Mouse (Mus musculus): ENCODE data around the gene Nup153. TPM values are rescaled to one million over a fixed set of nuclear protein-coding genes. Genes with fewer than 3 reads are reported as not detected.

The Nup153 gene
- 10 to 100 TPM; 35.3 to 47.4 (median 37.5) TPM for total RNA-seq (2022)

- peak; percentile 99 for DNase-seq (ENCODE audit: low spot score in 2 of 2)
Measured at GRCm38 (mm10) chr13:46727837-46728268, at the start of gene Nup153. TSS of gene Nup153 (minus strand) at chr13:46727940.

- no peak for DNase-seq (ENCODE audit: low spot score in 2 of 2)
Measured at GRCm38 (mm10) chr13:46777461-46777860, 49.7 kb upstream of the Nup153 start.

- peak; percentile 61 to 82 for DNase-seq (ENCODE audit: low spot score in 2 of 2)
Measured at GRCm38 (mm10) chr13:46776636-46777305, 49.0 kb upstream of the Nup153 start.

DNA sequence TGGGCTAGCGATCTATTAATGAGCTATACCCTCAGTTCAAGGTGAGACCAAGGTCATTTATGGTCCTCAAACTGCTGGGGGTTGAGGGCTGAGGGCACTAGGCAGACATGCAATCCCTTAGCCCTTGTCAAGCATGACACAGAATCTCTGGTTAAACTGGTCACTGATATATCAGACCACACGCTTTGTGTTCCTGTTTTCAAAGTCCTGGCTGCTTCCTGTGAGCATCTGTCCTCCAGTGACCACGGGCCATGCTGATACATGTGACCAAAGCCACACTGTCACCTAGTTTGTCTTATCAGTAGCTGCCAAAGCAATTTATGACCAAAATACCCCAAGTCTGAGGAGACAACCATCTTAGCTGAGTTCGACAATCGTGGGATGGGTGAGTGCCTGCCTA is 47.3 kb upstream of the Nup153 start:
- no peak for DNase-seq (ENCODE audit: low spot score in 2 of 2)

DNA sequence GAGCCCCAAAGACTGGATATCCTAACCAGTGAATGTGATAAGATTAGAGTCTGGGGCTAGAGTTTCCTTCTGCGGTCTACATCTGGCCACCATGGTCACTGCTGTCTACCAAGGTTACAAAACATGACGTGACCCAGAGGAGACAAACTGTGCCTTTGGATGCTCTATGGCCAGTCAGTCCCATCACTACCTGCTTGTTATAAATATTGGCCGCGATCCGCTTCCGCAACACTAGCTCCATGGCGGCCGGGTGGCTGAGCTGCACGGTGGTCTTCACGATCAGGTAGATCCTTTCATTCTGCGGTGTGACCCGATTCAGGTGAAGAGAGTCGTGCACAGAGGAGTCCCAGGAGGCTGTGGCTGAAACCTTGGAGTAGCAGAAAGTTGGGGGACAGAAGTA is 44.8 kb upstream of the Nup153 start:
- DNase-seq (ENCODE audit: low spot score in 2 of 2) = no peak

DNA sequence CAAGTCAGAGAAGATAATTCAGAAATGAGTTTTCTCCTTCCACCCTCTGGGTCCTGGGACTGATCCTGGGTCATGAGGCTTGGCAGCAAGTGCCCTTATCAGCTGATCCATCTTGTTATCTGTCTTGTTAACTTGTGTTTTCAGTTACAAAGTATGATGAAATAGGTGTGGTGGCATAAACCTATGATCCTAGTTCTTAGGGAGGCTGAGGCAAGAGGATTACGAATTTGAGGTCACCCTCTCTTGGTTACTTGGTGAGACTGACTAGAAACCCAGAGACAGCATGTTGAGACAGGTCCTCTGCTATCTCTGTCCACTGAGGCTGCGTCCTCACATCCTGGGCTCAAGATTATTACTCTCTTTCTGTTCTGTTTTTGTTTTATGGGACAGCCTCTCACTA is 37.6 kb upstream of the Nup153 start:
- no peak for DNase-seq (ENCODE audit: low spot score in 2 of 2)

DNA sequence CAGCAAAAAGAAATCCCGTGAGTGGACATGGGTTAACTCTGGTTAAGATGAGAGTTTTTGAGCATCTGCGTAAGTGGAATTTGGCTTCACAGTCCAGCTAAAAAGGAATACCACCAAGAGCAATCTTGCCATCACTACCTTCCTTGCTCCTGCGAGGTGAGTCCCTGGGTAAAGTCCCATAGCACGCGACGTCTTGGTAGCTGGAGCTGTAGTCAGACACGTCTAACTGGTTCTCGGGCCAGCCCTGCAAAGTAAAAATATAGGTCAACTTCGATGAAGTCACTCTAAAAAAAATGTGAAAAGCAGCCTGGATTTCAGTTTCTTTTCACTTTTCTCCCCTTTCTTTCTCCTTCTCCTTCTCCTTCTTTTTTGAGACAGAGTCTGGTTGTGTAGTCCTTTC is 35.5 kb upstream of the Nup153 start:
- DNase-seq (ENCODE audit: low spot score in 2 of 2) = no peak

GRCm38 (mm10) chr13:46760921-46761320 is 33.2 kb upstream of the Nup153 start:
- DNase-seq (ENCODE audit: low spot score in 2 of 2) = no peak

DNA sequence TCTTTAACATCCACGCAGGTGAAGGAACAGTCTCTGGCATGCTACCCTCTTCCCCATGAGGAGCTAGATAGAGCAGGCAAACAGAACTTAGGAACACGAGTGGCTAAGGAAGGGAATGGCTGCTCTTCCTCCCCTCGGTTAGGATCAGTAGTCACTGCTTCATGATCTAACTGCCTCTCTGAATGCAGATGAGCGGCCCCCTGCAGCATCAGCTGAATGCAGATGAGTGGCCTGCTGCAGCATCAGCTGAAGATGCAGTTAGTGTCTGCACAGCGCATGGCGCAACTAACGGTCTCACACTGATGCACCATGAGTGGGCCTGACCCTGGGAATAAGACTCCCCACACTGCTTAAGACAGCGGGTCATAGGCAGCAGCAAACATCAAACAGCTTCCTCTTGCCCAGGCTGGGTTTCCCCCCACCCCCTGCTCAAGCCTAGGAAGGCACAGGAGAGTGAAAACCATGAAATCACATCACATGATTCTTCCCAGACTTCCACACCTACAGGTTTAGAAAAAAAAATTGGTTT is 31.6 kb upstream of the Nup153 start:
- no peak for DNase-seq (ENCODE audit: low spot score in 2 of 2)

- no peak for DNase-seq (ENCODE audit: low spot score in 2 of 2)
Measured at GRCm38 (mm10) chr13:46758627-46759026, 30.9 kb upstream of the Nup153 start.

DNA sequence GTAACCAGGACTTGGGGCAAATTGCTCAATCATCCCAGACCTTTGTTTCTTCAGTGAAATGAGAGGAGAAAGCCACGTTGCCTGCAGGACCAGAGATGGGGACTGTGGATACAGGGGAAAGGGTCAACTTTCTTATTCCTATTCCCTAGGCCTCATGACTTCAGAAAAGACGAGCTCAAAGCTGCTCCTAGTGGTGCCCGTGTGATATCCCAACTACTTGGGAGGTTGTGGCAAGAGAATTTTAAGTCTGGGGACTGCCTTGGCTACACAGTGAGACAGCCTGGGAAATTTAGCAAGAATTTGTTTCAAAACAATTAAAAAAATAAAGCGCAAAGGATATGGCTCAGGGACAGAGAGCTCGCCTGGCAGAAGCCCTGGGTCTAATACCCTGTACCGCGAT is 30.2 kb upstream of the Nup153 start:
- DNase-seq (ENCODE audit: low spot score in 2 of 2) = no peak

GRCm38 (mm10) chr13:46753294-46753693 is 25.6 kb upstream of the Nup153 start:
- no peak for DNase-seq (ENCODE audit: low spot score in 2 of 2)

GRCm38 (mm10) chr13:46752566-46753229 is 25.0 kb upstream of the Nup153 start:
- DNase-seq (ENCODE audit: low spot score in 2 of 2) = no peak

DNA sequence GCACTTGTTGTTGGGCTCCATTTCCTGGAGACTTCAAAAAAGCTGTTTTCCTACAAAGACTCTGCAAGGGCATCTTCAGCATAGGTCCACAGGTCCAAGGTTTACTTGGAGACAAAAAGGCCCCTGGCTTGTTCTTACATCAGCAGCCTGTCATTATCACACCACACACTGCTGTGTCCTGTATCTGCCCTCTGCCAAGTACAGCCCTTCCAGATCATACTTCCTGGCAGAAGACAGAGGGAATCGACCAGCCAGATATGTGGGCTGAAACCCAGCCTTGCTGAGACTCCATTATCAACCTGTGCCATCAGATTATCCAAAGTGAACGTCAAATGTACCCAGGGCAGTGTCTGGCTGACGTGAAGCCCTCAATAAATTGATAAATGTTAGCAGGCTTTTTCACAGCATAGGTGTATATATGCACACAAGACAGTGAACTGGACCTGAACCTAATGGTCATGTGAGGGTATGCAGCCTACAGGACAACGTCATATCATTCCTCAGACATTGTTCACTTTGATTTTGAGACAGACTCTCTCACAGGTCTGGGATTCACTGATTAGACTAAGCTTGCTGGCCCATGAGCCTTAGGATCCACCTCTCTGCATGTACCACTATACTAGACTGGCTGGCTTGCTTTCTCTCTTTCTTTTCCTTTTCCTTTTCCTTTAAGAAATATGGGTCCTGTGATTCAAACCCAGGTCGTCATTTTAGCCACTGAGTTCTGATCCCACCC is 20.6 kb upstream of the Nup153 start:
- no peak for DNase-seq (ENCODE audit: low spot score in 2 of 2)

GRCm38 (mm10) chr13:46743821-46744220 is 16.1 kb upstream of the Nup153 start:
- no peak for DNase-seq (ENCODE audit: low spot score in 2 of 2)

DNA sequence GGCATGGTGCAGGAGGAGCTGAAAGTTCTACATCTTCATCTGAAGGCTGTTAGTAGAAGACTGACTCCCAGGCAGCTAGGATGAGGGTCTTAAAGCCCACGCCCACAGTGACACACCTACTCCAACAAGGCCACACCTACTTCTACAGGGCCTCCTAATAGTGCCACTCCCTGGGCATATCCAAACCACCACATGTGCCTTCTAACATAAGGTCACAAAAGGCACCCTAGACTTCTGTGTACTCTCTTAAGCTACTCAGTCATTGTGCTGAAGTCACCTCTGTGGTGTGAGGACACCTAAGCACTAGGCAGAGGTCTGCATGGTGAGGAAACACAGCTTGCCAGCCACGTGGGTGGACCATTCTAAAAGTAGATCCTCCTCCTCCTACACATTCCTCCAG is 14.6 kb upstream of the Nup153 start:
- DNase-seq (ENCODE audit: low spot score in 2 of 2) = no peak

- peak in 1 of 2 experiments; percentile 37 for DNase-seq (ENCODE audit: low spot score in 2 of 2)
Measured at GRCm38 (mm10) chr13:46739426-46739825, 11.7 kb upstream of the Nup153 start.

GRCm38 (mm10) chr13:46737482-46737881 is 9.7 kb upstream of the Nup153 start:
- DNase-seq (ENCODE audit: low spot score in 2 of 2) = no peak

DNA sequence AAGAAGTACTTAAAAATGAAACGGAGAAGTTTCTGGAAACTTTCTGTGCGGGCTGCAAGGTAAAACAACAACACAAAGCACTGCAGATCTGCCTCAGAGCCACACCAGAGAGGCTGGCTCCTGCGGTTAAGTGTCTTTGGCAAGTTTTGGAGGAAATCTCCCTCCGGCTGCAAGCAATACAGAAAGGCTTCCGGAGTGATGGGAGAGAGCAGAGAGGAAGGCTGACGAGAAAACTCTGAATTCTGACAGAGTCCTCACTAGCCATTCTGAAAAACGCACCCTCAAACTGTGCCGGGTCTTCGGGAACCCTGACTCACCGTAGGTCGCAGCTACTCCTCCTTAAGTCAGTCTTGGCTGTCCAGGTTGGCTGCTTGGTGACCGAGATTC is 8.7 kb upstream of the Nup153 start:
- no peak for DNase-seq (ENCODE audit: low spot score in 2 of 2)

- DNase-seq (ENCODE audit: low spot score in 2 of 2) = peak; percentile 33 to 50
Measured at GRCm38 (mm10) chr13:46735808-46736478, 8.2 kb upstream of the Nup153 start.

- no peak for DNase-seq (ENCODE audit: low spot score in 2 of 2)
Measured at GRCm38 (mm10) chr13:46735219-46735807, 7.6 kb upstream of the Nup153 start.
